Mouse (Mus musculus): ENCODE results near the gene Ccdc78.

GRCm38 (mm10) chr17:25837076-25837410 is 50.7 kb downstream of the Ccdc78 start, which contains the start of gene Rhbdl1:
- TF ChIP-seq CTCF (IDR thresholded peaks at IDR 0.05): no peak
- no peak for TF ChIP-seq EP300 (IDR thresholded peaks at IDR 0.05)

Data from lung, postnatal 0 days (tissue).